Mouse (Mus musculus): ENCODE data around the gene Tom1l2.

GRCm38 (mm10) chr11:60334124-60334523, 18.6 kb downstream of the Tom1l2 start:
- TF ChIP-seq CTCF (IDR thresholded peaks at IDR 0.05; ENCODE audit: control insufficient read depth, insufficient read depth, insufficient replicate concordance, low read depth, low read length) (no peak), POLR2A (IDR thresholded peaks at IDR 0.05; ENCODE audit: control insufficient read depth, low read depth, low read length) (no peak)

All from testis, adult 2 months (tissue).